Mouse (Mus musculus) intestine, embryonic 15.5 days (tissue): Measurements from ENCODE around the gene Gys1. TPM values are rescaled to one million over a fixed set of nuclear protein-coding genes. Genes with fewer than 3 reads are reported as not detected.

Experiments used
- ATAC-seq: fragments of 200-750 bp; cut with Nextera tagmentation; 2 replicates; pipeline ENCODE4 v1.8.0; 2017; ENCODE audit warnings: moderate TSS enrichment, moderate library complexity
- H3K27ac ChIP-seq: fragments of 300-500 bp; sonication (generic); 2 replicates; pipeline ENCODE4 v1.5.1; 2015; ENCODE audit warnings: mild to moderate bottlenecking, inconsistent platforms
- H3K27me3 ChIP-seq: fragments of 300-500 bp; sonication (generic); replicated peaks from 2 replicates; pipeline ENCODE4 v1.6.1; 2015; ENCODE audit warnings: inconsistent platforms
- H3K36me3 ChIP-seq: fragments of 300-500 bp; sonication (generic); 2 replicates; pipeline ENCODE4 v1.6.1; 2015; ENCODE audit warnings: inconsistent platforms
- H3K4me1 ChIP-seq: fragments of 300-500 bp; sonication (generic); replicated peaks from 2 replicates; pipeline ENCODE4 v1.6.1; 2015; ENCODE audit warnings: inconsistent platforms
- H3K4me2 ChIP-seq: fragments of 300-500 bp; sonication (generic); replicated peaks from 2 replicates; pipeline ENCODE4 v1.6.1; 2015; ENCODE audit warnings: mild to moderate bottlenecking, inconsistent platforms
- H3K4me3 ChIP-seq: fragments of 300-500 bp; sonication (generic); replicated peaks from 2 replicates; pipeline ENCODE4 v1.5.1; 2015; ENCODE audit warnings: inconsistent platforms
- H3K9ac ChIP-seq: fragments of 300-500 bp; sonication (generic); 2 replicates; pipeline ENCODE4 v1.6.1; 2015; ENCODE audit warnings: inconsistent platforms
- H3K9me3 ChIP-seq: fragments of 300-500 bp; sonication (generic); 2 replicates; pipeline ENCODE4 v1.6.1; 2016; ENCODE audit warnings: inconsistent platforms
- WGBS: fragments of 180-500 bp; shearing (Covaris S2); methylation state at CpG from one replicate; pipeline ENCODE4 v1.1.7; 2015; 5-methylcytosine and 5-hydroxymethylcytosine counted together
- polyA plus RNA-seq: library from polyadenylated mRNA; unstranded; fragments of >200 nt; fragmentation: Nextera tagmentation; extraction: Ambion mirVana; gene quantifications from 2 replicates; pipeline ENCODE4 v1.2.1, GENCODE M21; 2015

Gys1 gene
- polyA plus RNA-seq, 1 experiment from 2014 or later: 39.6 TPM

DNA sequence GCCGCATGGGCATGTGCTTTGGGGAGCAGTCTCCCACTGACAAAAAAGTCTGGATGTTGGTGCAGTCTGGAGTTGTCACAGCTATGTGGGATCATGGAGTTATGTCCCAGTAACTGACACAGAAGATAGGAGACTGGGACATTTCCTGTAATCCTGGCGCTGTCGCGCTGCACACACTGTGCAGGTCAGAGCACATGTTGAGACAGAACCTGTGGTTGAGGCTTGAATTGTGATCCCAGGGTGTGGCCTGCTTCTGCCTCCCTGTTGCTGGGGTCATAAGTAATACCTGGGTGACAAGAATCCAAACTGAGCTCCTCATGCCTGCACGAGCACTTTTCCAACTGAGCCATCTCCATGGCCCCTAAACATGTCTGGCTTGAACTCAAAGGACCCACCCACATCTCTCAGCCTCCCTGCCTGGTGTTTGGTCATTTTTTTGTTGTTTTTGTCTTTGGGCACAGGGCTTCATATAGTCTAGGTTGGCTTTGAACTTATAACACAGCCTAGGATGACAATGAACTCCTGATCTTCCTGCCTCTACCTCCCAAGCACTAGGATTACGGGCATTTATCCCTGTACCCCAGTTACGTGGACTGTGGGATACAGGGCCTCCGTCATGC lies 57.7 kb downstream of the Gys1 start:
- no peak for ATAC-seq
- H3K4me2 ChIP-seq: no peak overlapping the region
- H3K36me3 ChIP-seq: peaks cover 33% of the 10 kb centered on the region
- 95% methylated on average over 8 of the region's 8 CpGs for WGBS
- H3K4me1 ChIP-seq: peaks cover 27% of the 10 kb centered on the region
- no peak overlapping the region for H3K27ac ChIP-seq
- no peaks in the 10 kb centered on the region for H3K27me3 ChIP-seq
- H3K9ac ChIP-seq: no peak overlapping the region
- no peak overlapping the region for H3K4me3 ChIP-seq
- no peaks in the 10 kb centered on the region for H3K9me3 ChIP-seq

GRCm38 (mm10) chr7:45492951-45493350 lies 58.3 kb downstream of the Gys1 start:
- ATAC-seq: no peak
- WGBS: 92% methylated on average over 5 of the region's 5 CpGs

DNA sequence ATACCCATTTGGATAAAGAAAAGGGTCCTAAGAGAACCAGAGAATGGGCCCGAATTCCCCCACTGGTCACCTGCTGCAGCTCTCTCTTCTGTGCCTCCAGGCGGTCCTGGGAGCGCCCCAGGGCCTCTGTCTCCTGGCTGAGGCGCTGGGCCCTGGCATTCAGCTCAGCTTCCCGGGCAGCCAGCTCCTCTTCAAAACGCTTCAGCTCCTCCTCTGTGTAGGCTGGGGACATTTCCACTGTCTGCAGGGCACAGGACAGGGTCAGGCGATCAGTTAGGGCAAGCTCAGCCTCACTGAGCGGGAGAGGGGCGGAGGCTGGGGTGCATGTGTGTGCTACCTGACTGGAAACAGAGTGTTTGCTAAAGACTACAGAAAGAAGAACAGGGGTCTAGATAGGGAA lies 59.9 kb downstream of the Gys1 start:
- H3K27ac ChIP-seq: no peak overlapping the region
- H3K9ac ChIP-seq: no peak overlapping the region
- no peak overlapping the region for H3K4me2 ChIP-seq
- no peaks in the 10 kb centered on the region for H3K27me3 ChIP-seq
- peaks cover 18% of the 10 kb centered on the region for H3K4me1 ChIP-seq
- peaks cover 51% of the 10 kb centered on the region for H3K36me3 ChIP-seq
- H3K9me3 ChIP-seq: no peaks in the 10 kb centered on the region
- ATAC-seq: no peak
- no peak overlapping the region for H3K4me3 ChIP-seq
- 90% methylated on average over 9 of the region's 9 CpGs for WGBS

More at GRCm38 (mm10) chr7:45492951-45493350, 58.3 kb downstream of the Gys1 start:
- Histone ChIP-seq H3K9ac (no peak overlapping the region), H3K4me3 (no peak overlapping the region), H3K36me3 (peaks cover 38% of the 10 kb centered on the region), H3K27me3 (no peaks in the 10 kb centered on the region), H3K27ac (no peak overlapping the region), H3K4me1 (peaks cover 24% of the 10 kb centered on the region), H3K4me2 (no peak overlapping the region), H3K9me3 (no peaks in the 10 kb centered on the region)

DNA sequence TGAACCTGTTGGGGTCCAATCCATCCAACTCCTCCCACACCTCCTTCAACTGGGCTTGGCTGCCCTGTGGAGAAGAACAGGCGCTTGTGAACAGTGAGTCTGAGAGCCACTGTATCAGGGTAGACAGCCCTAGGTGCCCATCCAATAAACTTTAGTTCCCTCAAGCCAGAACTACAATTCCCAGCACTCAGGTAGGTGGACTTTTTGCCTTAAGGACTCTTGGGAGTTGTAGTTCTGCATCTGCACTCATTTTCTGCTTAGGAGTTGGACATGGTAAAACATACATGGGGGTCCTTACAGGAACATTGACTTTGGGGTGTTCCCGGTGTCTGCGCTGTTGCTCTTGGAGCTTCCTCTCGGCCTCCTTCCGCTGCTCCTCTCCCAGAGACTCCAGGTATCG lies 63.8 kb downstream of the Gys1 start:
- Histone ChIP-seq H3K4me1 (no peaks in the 10 kb centered on the region), H3K36me3 (peaks cover 44% of the 10 kb centered on the region), H3K27me3 (no peaks in the 10 kb centered on the region), H3K9me3 (no peaks in the 10 kb centered on the region), H3K9ac (no peak overlapping the region), H3K4me3 (no peak overlapping the region), H3K4me2 (no peak overlapping the region), H3K27ac (no peak overlapping the region)
- ATAC-seq: no peak; the same call in 1 of the 2 replicates
- 95% methylated on average over 6 of the region's 6 CpGs for WGBS

Other genes with a start within 250 kb of the Gys1 start
- 0.61 and 0.69 TPM in 2 replicates for gene Ccdc155, start 230.0 kb upstream of the Gys1 start, polyA plus RNA-seq
- 1.0 and 1.1 TPM in 2 replicates for gene Dkkl1, start 222.7 kb upstream of the Gys1 start, polyA plus RNA-seq
- 93.2 and 97.0 TPM in 2 replicates for gene Tead2, start 219.1 kb upstream of the Gys1 start, polyA plus RNA-seq
- gene Cd37, start 195.7 kb upstream of the Gys1 start, polyA plus RNA-seq: 3.5 and 3.6 TPM in 2 replicates
- not detected in 2 replicates for gene Slc6a16, start 193.8 kb upstream of the Gys1 start, polyA plus RNA-seq
- not detected in 2 replicates for gene Slc6a21, start 157.3 kb upstream of the Gys1 start, polyA plus RNA-seq
- 20.4 and 29.1 TPM in 2 replicates for gene Trpm4, start 101.1 kb upstream of the Gys1 start, polyA plus RNA-seq
- gene Hrc, start 99.6 kb upstream of the Gys1 start, polyA plus RNA-seq: 0.97 and 1.2 TPM in 2 replicates
- gene Ppfia3, start 67.8 kb upstream of the Gys1 start, polyA plus RNA-seq: 5.6 and 6.9 TPM in 2 replicates
- gene Lin7b, start 64.3 kb upstream of the Gys1 start, polyA plus RNA-seq: 1.9 and 2.4 TPM in 2 replicates
- 195 and 200 TPM in 2 replicates for gene Snrnp70, start 39.1 kb upstream of the Gys1 start, polyA plus RNA-seq
- gene Kcna7, start 29.2 kb upstream of the Gys1 start, polyA plus RNA-seq: 0.13 and 0.19 TPM in 2 replicates
- gene Ntf5, start 21.1 kb upstream of the Gys1 start, polyA plus RNA-seq: 1.7 and 2.1 TPM in 2 replicates
- 0.27 and 0.52 TPM in 2 replicates for gene Lhb, start 14.0 kb upstream of the Gys1 start, polyA plus RNA-seq
- 147 and 150 TPM in 2 replicates for gene Ruvbl2, start 3.3 kb downstream of the Gys1 start, polyA plus RNA-seq
- gene Ftl1, start 25.0 kb downstream of the Gys1 start, polyA plus RNA-seq: 5,581 and 6,050 TPM in 2 replicates
- 181 and 185 TPM in 2 replicates for gene Bax, start 32.1 kb downstream of the Gys1 start, polyA plus RNA-seq
- gene Tulp2, start 47.0 kb downstream of the Gys1 start, polyA plus RNA-seq: 1.8 and 1.9 TPM in 2 replicates
- not detected in 2 replicates for gene Gm45808, start 52.0 kb downstream of the Gys1 start, polyA plus RNA-seq
- 2.6 and 2.7 TPM in 2 replicates for gene Dhdh, start 54.0 kb downstream of the Gys1 start, polyA plus RNA-seq
- gene Nucb1, start 75.6 kb downstream of the Gys1 start, polyA plus RNA-seq: 209 and 229 TPM in 2 replicates
- 16.5 and 17.0 TPM in 2 replicates for gene Ppp1r15a, start 91.4 kb downstream of the Gys1 start, polyA plus RNA-seq
- 0.83 and 1.5 TPM in 2 replicates for gene Plekha4, start 91.5 kb downstream of the Gys1 start, polyA plus RNA-seq
- 2.1 and 2.8 TPM in 2 replicates for gene Hsd17b14, start 120.0 kb downstream of the Gys1 start, polyA plus RNA-seq
- 59.5 and 67.6 TPM in 2 replicates for gene Bcat2, start 135.3 kb downstream of the Gys1 start, polyA plus RNA-seq
- 0.18 and 0.30 TPM in 2 replicates for gene Fgf21, start 180.6 kb downstream of the Gys1 start, polyA plus RNA-seq
- 0.38 and 0.73 TPM in 2 replicates for gene Fut1, start 182.4 kb downstream of the Gys1 start, polyA plus RNA-seq
- 0.13 TPM in 1 of 2 replicates, not detected in the other for gene Izumo1, start 187.0 kb downstream of the Gys1 start, polyA plus RNA-seq
- 9.8 and 9.9 TPM in 2 replicates for gene Rasip1, start 192.6 kb downstream of the Gys1 start, polyA plus RNA-seq
- gene Mamstr, start 205.1 kb downstream of the Gys1 start, polyA plus RNA-seq: 5.2 and 7.3 TPM in 2 replicates
- 12.2 and 12.8 TPM in 2 replicates for gene Fut2, start 231.6 kb downstream of the Gys1 start, polyA plus RNA-seq
- gene Ntn5, start 249.2 kb downstream of the Gys1 start, polyA plus RNA-seq: 0.73 TPM in 2 replicates